Mouse (Mus musculus) myocyte (in vitro differentiated cells): ENCODE data around the gene Taf9.
A peak's percentile ranks its signal among the peaks of the same experiment; 100 is the strongest.

Experiments used
- E2F4 ChIP-seq: IDR thresholded peaks from one replicate; pipeline ENCODE4 v1.6.1; 2011; ENCODE audit warnings: mild to moderate bottlenecking, control low read depth, moderate library complexity; ENCODE audit not compliant: insufficient read depth
- MAX ChIP-seq: IDR thresholded peaks from one replicate; pipeline ENCODE4 v1.6.1; 2011; ENCODE audit warnings: low read depth, mild to moderate bottlenecking, control low read depth
- POLR2A ChIP-seq: IDR thresholded peaks from one replicate; pipeline ENCODE4 v1.6.1; 2011; ENCODE audit warnings: low read depth, mild to moderate bottlenecking, control low read depth, moderate library complexity; ENCODE audit not compliant: insufficient read length
- POLR2AphosphoS2 ChIP-seq: IDR thresholded peaks from one replicate; pipeline ENCODE4 v1.6.1; 2011; ENCODE audit warnings: low read depth, control low read depth; ENCODE audit not compliant: insufficient read length
- REST ChIP-seq: IDR thresholded peaks from one replicate; pipeline ENCODE4 v1.6.1; 2011; ENCODE audit warnings: mild to moderate bottlenecking, control low read depth, moderate library complexity; ENCODE audit not compliant: insufficient read depth, insufficient read length
- SRF ChIP-seq: IDR thresholded peaks from one replicate; pipeline ENCODE4 v1.6.1; 2011; ENCODE audit warnings: low read depth; ENCODE audit not compliant: control insufficient read depth, insufficient read length
- TCF12 ChIP-seq: IDR thresholded peaks from one replicate; pipeline ENCODE4 v1.6.1; 2011; ENCODE audit warnings: mild to moderate bottlenecking, control low read depth; ENCODE audit not compliant: poor library complexity, insufficient read depth, severe bottlenecking
- TCF3 ChIP-seq: IDR thresholded peaks from one replicate; pipeline ENCODE4 v1.6.1; 2011; ENCODE audit warnings: low read depth, control low read depth; ENCODE audit not compliant: insufficient read length
- USF1 ChIP-seq: IDR thresholded peaks from one replicate; pipeline ENCODE4 v1.6.1; 2011; ENCODE audit warnings: low read depth, mild to moderate bottlenecking, control low read depth, moderate library complexity

GRCm38 (mm10) chr13:100650550-100651438, 585 bp upstream of the Taf9 start, which contains the start of the genes Ak6 and Rad17:
- TF ChIP-seq USF1: no peak
- peak; percentile 89 for TF ChIP-seq SRF
- peak; percentile 61 for TF ChIP-seq POLR2A
- no peak for TF ChIP-seq TCF12
- peak; percentile 82 for TF ChIP-seq MAX
- TF ChIP-seq E2F4: no peak
- TF ChIP-seq REST: no peak
- peak; percentile 44 for TF ChIP-seq POLR2AphosphoS2
- no peak for TF ChIP-seq TCF3
